Mouse (Mus musculus): ENCODE data around the gene Cd300ld.
"Not testable (repeated sequence)": the region's sequence is repeated elsewhere in the genome, so short reads cannot be mapped to it uniquely, and the experiment has no call there.

Gene Cd300ld

DNA sequence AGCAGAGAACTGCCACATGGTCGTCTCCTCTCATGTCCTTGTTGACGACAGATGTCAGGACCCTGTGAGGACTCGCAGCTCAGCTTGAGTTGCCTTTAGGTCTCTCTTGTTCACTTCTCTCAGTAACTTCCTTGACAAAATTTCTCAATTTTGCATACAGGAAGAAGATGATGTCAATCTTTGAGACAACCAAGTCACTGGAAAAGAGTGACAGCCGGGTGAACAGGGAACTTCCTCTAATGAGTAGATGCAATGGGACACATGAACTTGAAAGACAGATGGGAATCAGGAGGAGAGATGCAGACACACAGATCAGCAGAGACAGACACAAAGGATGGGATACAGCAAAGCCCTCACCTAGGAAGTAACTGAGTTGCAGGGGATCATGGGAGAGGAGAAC is at the start of gene Cd300ld:
Gene Cd300ld, minus strand, starts transcription at position 130 of the 400 bp plus-strand sequence.
- no peak for DNase-seq (ENCODE audit: low read depth, low spot score)

DNA sequence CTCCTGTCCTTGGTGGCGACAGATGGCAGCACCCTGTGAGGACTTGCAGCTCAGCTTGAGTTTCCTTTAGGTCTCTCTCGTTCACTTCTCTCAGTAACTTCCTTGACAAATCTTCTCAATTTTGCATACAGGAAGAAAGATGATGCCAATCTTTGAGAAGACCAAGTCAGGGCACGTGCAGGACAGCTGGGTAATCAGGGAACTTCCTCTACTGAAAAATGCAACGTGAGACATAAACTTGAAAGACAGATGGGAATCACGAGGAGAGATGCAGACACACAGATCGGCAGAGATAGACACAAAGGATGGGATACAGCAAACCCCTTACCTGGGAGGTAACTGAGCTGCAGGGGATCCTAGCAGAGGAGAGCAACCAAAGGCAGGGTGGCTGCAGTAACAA is 47.9 kb upstream of the Cd300ld start, which contains the start of gene Cd300ld5:
Gene Cd300ld5, minus strand, starts transcription at position 101 of the 400 bp plus-strand sequence.
- DNase-seq (ENCODE audit: low read depth, low spot score): not testable (repeated sequence)

DNA sequence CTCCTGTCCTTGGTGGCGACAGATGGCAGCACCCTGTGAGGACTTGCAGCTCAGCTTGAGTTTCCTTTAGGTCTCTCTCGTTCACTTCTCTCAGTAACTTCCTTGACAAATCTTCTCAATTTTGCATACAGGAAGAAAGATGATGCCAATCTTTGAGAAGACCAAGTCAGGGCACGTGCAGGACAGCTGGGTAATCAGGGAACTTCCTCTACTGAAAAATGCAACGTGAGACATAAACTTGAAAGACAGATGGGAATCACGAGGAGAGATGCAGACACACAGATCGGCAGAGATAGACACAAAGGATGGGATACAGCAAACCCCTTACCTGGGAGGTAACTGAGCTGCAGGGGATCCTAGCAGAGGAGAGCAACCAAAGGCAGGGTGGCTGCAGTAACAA is 37.2 kb upstream of the Cd300ld start, which contains the start of gene Cd300ld4:
Gene Cd300ld4, minus strand, starts transcription at position 101 of the 400 bp plus-strand sequence.
- not testable (repeated sequence) for DNase-seq (ENCODE audit: low read depth, low spot score)

DNA sequence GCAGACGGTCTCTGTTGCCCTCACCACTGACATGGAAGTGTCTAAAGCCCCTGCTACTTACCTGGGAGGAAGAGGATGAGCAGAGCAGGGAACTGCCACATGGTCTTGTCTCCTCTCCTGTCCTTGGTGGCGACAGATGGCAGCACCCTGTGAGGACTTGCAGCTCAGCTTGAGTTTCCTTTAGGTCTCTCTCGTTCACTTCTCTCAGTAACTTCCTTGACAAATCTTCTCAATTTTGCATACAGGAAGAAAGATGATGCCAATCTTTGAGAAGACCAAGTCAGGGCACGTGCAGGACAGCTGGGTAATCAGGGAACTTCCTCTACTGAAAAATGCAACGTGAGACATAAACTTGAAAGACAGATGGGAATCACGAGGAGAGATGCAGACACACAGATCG is 26.4 kb upstream of the Cd300ld start, which contains the start of gene Cd300ld2:
Gene Cd300ld2, minus strand, starts transcription at position 101 of the 400 bp plus-strand sequence.
- not testable (repeated sequence) for DNase-seq (ENCODE audit: low read depth, low spot score)

DNA sequence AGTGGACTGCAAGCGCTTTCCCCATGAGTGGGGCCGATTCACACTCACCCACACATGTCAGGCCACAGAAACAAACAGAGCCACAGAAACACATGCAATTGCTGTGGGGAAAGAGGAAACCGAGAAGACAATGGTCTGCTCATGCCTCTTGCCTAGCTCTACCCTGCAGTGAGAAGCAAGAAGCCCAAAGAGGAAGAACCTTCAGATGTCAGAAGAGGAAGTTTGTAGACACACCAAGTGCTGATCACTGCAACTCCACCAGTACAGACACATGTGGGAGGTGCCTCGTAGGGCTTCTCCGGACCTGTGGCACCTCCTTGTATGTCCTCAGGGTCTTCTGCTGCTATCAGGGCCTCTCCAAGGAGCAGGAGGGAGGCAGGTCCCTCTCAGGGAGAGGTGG is 14.3 kb upstream of the Cd300ld start:
- DNase-seq (ENCODE audit: low read depth, low spot score): no peak

DNA sequence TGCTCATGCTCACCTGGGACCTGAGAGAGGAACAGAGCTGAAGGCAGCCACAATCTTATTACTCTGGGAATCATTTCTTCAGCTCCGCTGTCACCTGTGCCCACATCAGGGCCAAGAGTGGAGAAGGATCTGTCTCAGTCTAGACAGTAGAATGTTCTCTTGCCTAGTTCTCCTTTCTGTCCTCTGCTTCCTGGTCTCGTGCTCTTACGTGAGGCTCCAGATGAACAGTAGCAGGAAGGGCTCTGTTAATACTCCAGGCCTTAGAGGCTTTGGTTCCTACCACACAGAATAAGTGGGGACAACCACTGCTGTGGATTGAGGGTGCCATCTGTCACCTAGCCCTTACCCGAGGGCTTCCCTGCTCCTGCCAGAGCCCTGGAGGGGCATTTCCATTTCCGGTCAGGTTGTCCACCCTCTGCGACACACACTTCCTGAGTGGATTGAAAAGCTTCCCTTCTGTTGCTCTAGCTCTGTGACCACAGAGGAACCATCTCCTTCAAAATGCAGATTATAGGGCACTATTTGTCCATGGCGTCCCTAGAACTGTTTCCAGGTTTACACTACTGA is 11.8 kb upstream of the Cd300ld start, which contains the start of gene Cd300c2:
Gene Cd300c2, minus strand, starts transcription at position 407 of the 567 bp plus-strand sequence.
- DNase-seq (ENCODE audit: low read depth, low spot score): no peak

DNA sequence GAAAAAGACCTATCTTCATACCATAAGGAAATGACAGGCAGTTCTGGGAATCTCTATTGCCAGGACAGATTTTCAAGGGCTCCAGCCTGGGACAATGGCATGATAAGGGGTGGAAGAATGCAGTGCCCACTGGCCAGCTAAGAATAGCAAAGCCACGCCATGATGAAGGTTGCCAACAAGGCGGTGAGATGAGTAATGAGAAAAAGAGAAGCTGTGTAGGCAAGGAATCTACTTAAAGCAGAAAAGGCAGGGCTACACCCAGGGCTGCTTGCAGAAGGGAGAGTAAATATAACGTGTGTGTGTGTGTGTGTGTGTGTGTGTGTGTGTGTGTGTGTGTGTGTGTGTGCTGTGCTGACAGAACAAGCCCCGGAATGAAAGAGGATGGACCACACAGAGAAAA is 7.9 kb downstream of the Cd300ld start:
- no peak for DNase-seq (ENCODE audit: low read depth, low spot score)

DNA sequence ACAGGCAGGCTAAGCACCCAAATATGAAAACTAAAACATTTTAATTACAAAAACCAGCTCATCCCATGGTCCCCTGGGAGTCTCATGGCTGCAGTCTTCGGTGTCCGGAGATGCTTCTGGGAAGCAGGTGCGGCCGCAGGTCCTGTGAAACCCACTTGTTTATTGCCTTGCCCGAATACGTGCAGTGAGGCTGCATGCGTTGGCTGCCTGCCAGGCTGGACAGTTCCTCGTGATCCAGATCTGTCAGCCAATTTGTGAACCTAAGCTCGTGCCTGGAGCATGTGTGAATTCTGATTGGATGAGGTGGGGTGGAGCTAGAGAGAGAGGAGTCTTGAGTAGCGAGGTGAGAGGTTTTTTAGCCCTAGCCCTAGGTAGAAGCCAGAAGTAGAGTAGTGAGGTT is 17.0 kb downstream of the Cd300ld start:
- no peak for DNase-seq (ENCODE audit: low read depth, low spot score)

DNA sequence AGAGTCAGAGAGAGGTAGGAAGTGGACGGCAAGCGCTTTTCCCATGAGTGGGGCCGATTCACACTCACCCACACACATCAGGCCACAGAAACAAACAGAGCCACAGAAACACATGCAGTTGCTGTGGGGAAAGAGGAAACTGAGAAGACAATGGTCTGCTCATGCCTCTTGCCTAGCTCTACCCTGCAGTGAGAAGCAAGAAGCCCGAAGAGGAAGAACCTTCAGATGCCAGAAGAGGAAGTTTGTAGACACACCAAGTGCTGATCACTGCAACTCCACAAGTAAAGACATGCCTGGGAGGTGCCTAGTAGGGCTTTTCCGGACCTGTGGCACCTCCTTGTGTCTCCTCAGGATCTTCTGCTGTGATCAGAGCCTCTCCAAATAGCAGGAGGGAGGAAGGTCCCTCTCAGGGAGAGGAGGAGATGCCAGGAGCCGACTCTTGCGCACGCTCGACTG is 20.9 kb downstream of the Cd300ld start, which contains the start of gene Cd300c:
Gene Cd300c, minus strand, starts transcription at position 406 of the 456 bp plus-strand sequence.
- DNase-seq (ENCODE audit: low read depth, low spot score): no peak

DNA sequence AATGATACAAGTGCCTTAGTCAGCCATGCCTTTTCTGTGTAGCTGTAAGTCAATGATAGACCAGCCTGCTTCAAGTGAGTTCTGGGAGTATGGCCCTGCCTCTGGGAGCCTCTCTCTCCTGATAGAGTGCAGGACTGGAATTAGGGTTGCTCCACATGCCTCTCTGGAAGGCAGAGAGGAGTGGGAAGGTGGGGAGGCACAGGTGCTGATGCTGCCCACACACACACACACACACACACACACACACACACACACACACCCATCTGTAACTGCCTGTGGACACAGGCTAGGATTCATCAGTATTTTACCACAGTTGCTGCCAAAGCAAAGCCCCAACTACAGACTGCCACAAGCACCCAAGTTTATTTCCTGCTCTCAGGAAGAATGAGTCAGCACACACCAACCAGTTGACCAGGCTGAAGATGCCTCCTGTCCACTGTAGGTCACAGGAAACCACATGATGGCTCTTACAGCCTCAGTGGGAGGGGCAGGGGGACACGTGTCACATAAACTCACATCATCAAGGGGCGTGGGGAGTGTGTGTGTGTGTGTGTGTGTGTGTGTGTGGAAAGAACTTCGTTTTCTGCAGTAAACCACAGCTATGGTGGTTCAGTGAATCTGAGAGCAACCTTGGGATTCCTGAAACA is 24.4 kb downstream of the Cd300ld start:
- no peak for DNase-seq (ENCODE audit: low read depth, low spot score)

DNA sequence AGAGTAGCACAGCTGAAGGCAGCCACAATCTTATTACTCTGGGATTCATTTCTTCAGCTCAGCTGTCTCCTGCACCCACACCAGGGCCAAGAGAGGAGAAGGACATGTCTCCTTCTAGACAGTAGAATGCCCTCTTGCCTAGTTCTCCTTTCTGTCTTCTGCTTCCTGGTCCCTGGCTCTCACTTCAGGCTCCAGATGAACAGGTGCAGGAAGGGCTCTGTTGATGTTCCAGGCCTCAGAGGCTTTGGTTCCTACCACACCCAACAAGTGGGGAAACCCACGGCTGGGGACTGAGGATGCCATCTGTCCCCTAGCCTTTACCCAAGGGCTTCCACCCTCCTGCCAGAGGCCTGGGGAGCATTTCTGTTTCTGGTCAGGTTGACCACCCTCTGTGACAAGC is 29.4 kb downstream of the Cd300ld start:
- no peak for DNase-seq (ENCODE audit: low read depth, low spot score)

DNA sequence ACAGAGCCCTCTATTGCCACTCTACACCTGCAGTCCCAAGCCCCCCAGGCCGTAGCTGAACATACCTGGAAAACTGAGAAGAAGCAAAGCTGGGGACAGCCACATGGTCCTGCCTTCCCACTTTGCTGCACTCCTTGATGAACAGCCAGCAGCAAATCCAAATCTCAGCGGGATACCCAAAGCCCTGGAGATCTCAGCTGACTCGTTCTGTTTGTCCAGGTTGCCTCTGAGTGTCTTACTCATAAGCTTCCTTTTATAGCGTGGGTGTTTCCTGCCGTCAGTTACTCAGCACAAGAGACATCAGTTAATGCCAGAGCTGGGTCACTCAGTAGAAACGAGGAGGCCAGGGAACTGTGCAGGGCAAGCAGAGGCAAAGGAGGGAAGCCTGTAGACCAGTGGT is 55.6 kb downstream of the Cd300ld start, which contains the start of gene Cd300lb:
Gene Cd300lb, minus strand, starts transcription at position 243 of the 400 bp plus-strand sequence.
- no peak for DNase-seq (ENCODE audit: low read depth, low spot score)

DNA sequence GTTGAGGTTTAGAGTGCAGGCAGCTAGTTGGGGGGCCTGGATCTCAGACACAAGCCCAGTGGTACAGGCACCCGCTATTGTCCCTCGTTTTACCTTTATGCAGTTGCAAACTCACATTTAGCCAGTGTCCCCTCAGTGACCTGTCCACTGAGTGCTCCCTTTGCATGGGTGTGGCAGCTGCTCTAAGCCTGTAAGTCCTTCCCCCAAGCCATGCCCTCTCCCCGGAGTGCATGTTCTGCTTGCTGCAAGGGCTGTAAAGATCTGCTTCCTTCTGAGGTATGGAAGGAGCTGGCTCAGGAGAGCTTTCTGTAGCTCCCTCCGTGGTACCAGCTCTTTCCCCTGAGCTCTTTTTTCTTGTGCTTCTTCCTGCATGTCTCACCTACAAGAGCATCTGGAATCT is 56.1 kb downstream of the Cd300ld start:
- no peak for DNase-seq (ENCODE audit: low read depth, low spot score)
